Mouse (Mus musculus) duodenum, adult 2 months (tissue): ENCODE results near the gene Spcs2. TPM values are rescaled to one million over a fixed set of nuclear protein-coding genes. Genes with fewer than 3 reads are reported as not detected.

ENCODE experiments used
- polyA plus RNA-seq: library from polyadenylated mRNA; depleted of rRNA; stranded (reverse); fragments of >200 nt; gene quantifications from 2 replicates; pipeline ENCODE4 v1.2.3, GENCODE M21; 2012; ENCODE audit warnings: low replicate concordance; rRNA removed

The Spcs2 gene
- 10.3 and 10.5 TPM in 2 replicates for polyA plus RNA-seq

DNA sequence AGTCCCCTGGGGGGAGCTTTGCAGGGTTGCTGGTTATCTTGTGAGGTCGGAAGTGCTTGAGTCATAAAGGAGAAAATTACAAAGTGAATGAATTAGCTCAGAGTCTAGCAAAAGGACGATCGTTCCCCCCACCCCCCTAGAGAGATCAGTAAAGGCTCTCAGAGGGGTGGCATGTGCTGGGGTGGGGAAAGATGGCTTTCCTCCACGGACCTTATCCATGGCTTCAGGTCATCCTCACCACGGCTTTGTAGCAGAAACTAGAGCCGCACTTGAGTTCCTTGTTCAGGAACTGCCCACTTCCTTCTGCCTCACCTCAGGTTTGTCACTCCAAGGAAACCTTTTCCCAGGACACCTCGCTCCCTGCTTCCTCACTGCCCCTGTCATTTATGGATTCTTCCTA, at the start of gene Spcs2:
Gene Spcs2 (minus strand): TSS at position 101 of the 400 bp plus-strand sequence.

DNA sequence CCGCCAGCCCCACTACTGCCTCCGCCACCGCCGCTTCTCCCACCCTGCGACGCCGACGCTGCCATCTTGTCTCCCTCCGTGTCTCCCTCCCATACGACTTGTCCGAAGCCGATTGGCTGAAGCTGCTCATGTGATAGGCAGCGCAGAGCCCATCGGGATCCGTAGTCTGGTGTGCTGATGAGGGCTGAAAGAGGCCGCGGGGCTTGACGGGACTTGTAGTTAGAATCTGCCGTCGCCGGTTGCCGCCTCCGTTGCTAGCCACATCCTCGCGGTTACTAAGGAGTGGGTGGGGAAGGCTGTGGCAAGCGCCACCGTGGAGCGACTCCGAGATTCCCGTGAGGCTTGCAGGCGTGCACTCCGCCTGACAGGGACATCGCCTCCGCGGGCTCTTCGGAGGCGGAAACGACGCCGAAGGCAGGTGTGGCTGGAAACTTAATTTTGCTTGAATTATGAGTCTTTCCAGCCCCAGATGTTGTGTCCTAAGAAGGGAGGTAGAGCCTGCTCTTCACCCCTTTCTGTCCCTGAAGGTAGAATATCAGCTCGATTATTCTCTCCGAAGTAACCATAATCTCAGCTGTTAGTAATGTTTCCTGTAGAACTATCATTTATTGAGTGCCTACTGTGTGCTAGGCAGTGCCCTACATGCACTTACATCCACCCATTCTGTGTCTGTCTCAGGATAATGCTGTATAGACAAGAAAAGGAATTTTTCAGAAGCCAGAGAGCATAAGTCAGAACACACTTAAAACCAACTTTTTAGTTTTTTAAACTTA, 4.3 kb downstream of the Spcs2 start, which contains the start of gene Xrra1:
Gene Xrra1 (plus strand): TSS at position 304 of the 773 bp plus-strand sequence.

DNA sequence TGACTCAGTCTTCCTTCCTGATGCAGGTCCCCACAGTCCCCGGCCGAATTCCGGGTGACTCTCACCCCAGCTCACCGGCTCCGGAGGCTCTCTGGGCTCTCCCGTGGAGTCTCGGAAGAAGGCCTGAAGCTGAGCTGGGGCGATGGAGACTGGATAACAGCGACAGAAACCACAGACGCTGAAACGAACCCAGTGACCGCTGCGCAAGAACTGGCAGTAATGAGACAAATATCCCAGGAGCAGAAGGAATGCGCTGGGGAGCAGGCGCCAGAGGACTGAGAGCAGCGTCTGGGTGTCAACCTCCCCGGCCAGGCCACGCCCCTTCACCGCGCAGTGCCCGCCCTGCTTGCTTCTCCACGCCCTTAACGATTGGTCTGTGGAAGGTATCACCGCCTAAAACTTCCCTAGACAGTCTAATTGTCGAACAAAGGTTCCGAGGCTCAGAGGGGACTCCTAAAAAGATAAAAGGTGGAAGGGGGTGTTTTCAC, 35.1 kb downstream of the Spcs2 start, which contains the start of gene Neu3:
Gene Neu3 (minus strand): TSS at position 335 of the 488 bp plus-strand sequence.

Other genes with a start within 250 kb of the Spcs2 start
- 2.7 and 3.9 TPM in 2 replicates for gene Tpbgl, start 236.4 kb downstream of the Spcs2 start, polyA plus RNA-seq
- gene Slco2b1, start 152.1 kb downstream of the Spcs2 start, polyA plus RNA-seq: 25.2 and 37.7 TPM in 2 replicates
- gene Olfr520, start 133.2 kb downstream of the Spcs2 start, polyA plus RNA-seq: not detected in 2 replicates
- gene Olfr521, start 100.0 kb downstream of the Spcs2 start, polyA plus RNA-seq: not detected in 2 replicates
- gene Neu3, start 35.0 kb downstream of the Spcs2 start, polyA plus RNA-seq: 1.6 and 3.1 TPM in 2 replicates
- gene Xrra1, start 4.3 kb downstream of the Spcs2 start, polyA plus RNA-seq: 0.15 and 0.32 TPM in 2 replicates
- gene Rnf169, start 117.0 kb upstream of the Spcs2 start, polyA plus RNA-seq: 1.6 and 2.1 TPM in 2 replicates
- 0.12 and 0.32 TPM in 2 replicates for gene Chrdl2, start 142.7 kb upstream of the Spcs2 start, polyA plus RNA-seq